Mouse (Mus musculus) kidney, embryonic 14.5 days (tissue): ENCODE results near the gene Actr3b. TPM values are rescaled to one million over a fixed set of nuclear protein-coding genes. Genes with fewer than 3 reads are reported as not detected.

ENCODE experiments used
- ATAC-seq: fragments of 200-750 bp; cut with Nextera tagmentation; 2 replicates; pipeline ENCODE4 v1.8.0; 2017; ENCODE audit warnings: moderate number of reproducible peaks, mild to moderate bottlenecking, moderate TSS enrichment, moderate library complexity; ENCODE audit not compliant: low FRiP score, low TSS enrichment
- H3K27ac ChIP-seq: fragments of 300-500 bp; sonication (generic); 2 replicates; pipeline ENCODE4 v1.5.1; 2014; ENCODE audit warnings: low read depth, mild to moderate bottlenecking, low read length, moderate library complexity, mixed read lengths
- H3K27me3 ChIP-seq: fragments of 300-500 bp; sonication (generic); 2 replicates; pipeline ENCODE4 v1.6.1; 2014; ENCODE audit warnings: mild to moderate bottlenecking, low read length; ENCODE audit not compliant: control insufficient read depth, insufficient read depth
- H3K36me3 ChIP-seq: fragments of 300-500 bp; sonication (generic); 2 replicates; pipeline ENCODE4 v1.6.1; 2014; ENCODE audit warnings: low read length, mixed read lengths; ENCODE audit not compliant: control insufficient read depth, insufficient read depth
- H3K4me1 ChIP-seq: fragments of 300-500 bp; sonication (generic); 2 replicates; pipeline ENCODE4 v1.6.1; 2014; ENCODE audit warnings: low read length, mixed read lengths; ENCODE audit not compliant: control insufficient read depth, insufficient read depth
- H3K4me2 ChIP-seq: fragments of 300-500 bp; sonication (generic); replicated peaks from 2 replicates; pipeline ENCODE4 v1.6.1; 2014; ENCODE audit warnings: low read depth, mild to moderate bottlenecking, low read length
- H3K4me3 ChIP-seq: fragments of 300-500 bp; sonication (generic); 2 replicates; pipeline ENCODE4 v1.5.1; 2014; ENCODE audit warnings: mild to moderate bottlenecking, low read length
- H3K9ac ChIP-seq: fragments of 300-500 bp; sonication (generic); 2 replicates; pipeline ENCODE4 v1.6.1; 2014; ENCODE audit warnings: low read depth, mild to moderate bottlenecking, low read length, moderate library complexity
- H3K9me3 ChIP-seq: fragments of 300-500 bp; sonication (generic); 2 replicates; pipeline ENCODE4 v1.6.1; 2016; ENCODE audit warnings: low read length; ENCODE audit not compliant: control insufficient read depth
- WGBS: fragments of 180-500 bp; shearing (Covaris S2); extraction: QIAGEN DNeasy Blood & Tissue Kit; methylation state at CpG from one replicate; pipeline ENCODE4 v1.1.7; 2014; 5-methylcytosine and 5-hydroxymethylcytosine counted together
- polyA plus RNA-seq: library from polyadenylated mRNA; unstranded; fragments of >200 nt; fragmentation: Nextera tagmentation; extraction: Ambion mirVana; gene quantifications from 2 replicates; pipeline ENCODE4 v1.2.1, GENCODE M21; 2014

The Actr3b gene
- polyA plus RNA-seq, 1 experiment from 2014 or later: 5.7 TPM

GRCm38 (mm10) chr5:25812922-25813321, 53.1 kb downstream of the Actr3b start:
- H3K9ac ChIP-seq: no peak overlapping the region
- no peak overlapping the region for H3K4me3 ChIP-seq
- WGBS: 74% methylated on average over 6 of the region's 6 CpGs
- ATAC-seq: no peak
- no peaks in the 10 kb centered on the region for H3K4me1 ChIP-seq
- no peaks in the 10 kb centered on the region for H3K36me3 ChIP-seq
- H3K4me2 ChIP-seq: no peak overlapping the region
- no peaks in the 10 kb centered on the region for H3K9me3 ChIP-seq
- H3K27me3 ChIP-seq: no peaks in the 10 kb centered on the region
- no peak overlapping the region for H3K27ac ChIP-seq

- no peak overlapping the region for H3K4me2 ChIP-seq
Measured at GRCm38 (mm10) chr5:25829308-25830094, 69.7 kb downstream of the Actr3b start.

GRCm38 (mm10) chr5:25830802-25831201, 71.0 kb downstream of the Actr3b start:
- Histone ChIP-seq H3K4me3 (no peak overlapping the region), H3K9ac (no peak overlapping the region), H3K36me3 (no peaks in the 10 kb centered on the region), H3K4me1 (no peaks in the 10 kb centered on the region), H3K27me3 (no peaks in the 10 kb centered on the region), H3K9me3 (no peaks in the 10 kb centered on the region), H3K27ac (no peak overlapping the region), H3K4me2 (no peak overlapping the region)
- ATAC-seq: no peak
- 69% methylated on average over 3 of the region's 3 CpGs for WGBS

More at GRCm38 (mm10) chr5:25829308-25830094, 69.7 kb downstream of the Actr3b start:
- ATAC-seq: no peak
- WGBS: 72% methylated on average over 16 of the region's 16 CpGs
- Histone ChIP-seq H3K27me3 (no peaks in the 10 kb centered on the region), H3K9ac (no peak overlapping the region), H3K9me3 (no peaks in the 10 kb centered on the region), H3K4me1 (no peaks in the 10 kb centered on the region), H3K36me3 (no peaks in the 10 kb centered on the region), H3K4me3 (no peak overlapping the region), H3K27ac (no peak overlapping the region)

GRCm38 (mm10) chr5:25831624-25832023, 71.8 kb downstream of the Actr3b start:
- ATAC-seq: peak; percentile 60; the same call in 1 of the 2 replicates
- Histone ChIP-seq H3K27ac (no peak overlapping the region), H3K9me3 (no peaks in the 10 kb centered on the region), H3K9ac (no peak overlapping the region), H3K27me3 (no peaks in the 10 kb centered on the region), H3K4me3 (no peak overlapping the region), H3K4me1 (no peaks in the 10 kb centered on the region), H3K4me2 (no peak overlapping the region), H3K36me3 (no peaks in the 10 kb centered on the region)
- 77% methylated on average over 5 of the region's 5 CpGs for WGBS

- ATAC-seq: no peak
Measured at GRCm38 (mm10) chr5:25839400-25839799, 79.6 kb downstream of the Actr3b start.

GRCm38 (mm10) chr5:25846558-25846957, 86.8 kb downstream of the Actr3b start:
- Histone ChIP-seq H3K4me1 (no peaks in the 10 kb centered on the region), H3K4me2 (no peak overlapping the region), H3K4me3 (no peak overlapping the region), H3K9ac (no peak overlapping the region), H3K36me3 (no peaks in the 10 kb centered on the region), H3K27me3 (no peaks in the 10 kb centered on the region), H3K27ac (no peak overlapping the region), H3K9me3 (no peaks in the 10 kb centered on the region)
- WGBS: 85% methylated on average over 6 of the region's 6 CpGs
- ATAC-seq: no peak

More at GRCm38 (mm10) chr5:25839400-25839799, 79.6 kb downstream of the Actr3b start:
- no peak overlapping the region for H3K27ac ChIP-seq
- 33% methylated on average over 4 of the region's 4 CpGs for WGBS
- no peaks in the 10 kb centered on the region for H3K9me3 ChIP-seq
- H3K36me3 ChIP-seq: no peaks in the 10 kb centered on the region
- H3K27me3 ChIP-seq: no peaks in the 10 kb centered on the region
- no peak overlapping the region for H3K4me2 ChIP-seq
- no peaks in the 10 kb centered on the region for H3K4me1 ChIP-seq
- no peak overlapping the region for H3K4me3 ChIP-seq
- no peak overlapping the region for H3K9ac ChIP-seq

GRCm38 (mm10) chr5:25847154-25847553, 87.4 kb downstream of the Actr3b start:
- Histone ChIP-seq H3K4me1 (no peaks in the 10 kb centered on the region), H3K9ac (no peak overlapping the region), H3K4me2 (no peak overlapping the region), H3K4me3 (no peak overlapping the region), H3K36me3 (no peaks in the 10 kb centered on the region), H3K27ac (no peak overlapping the region), H3K9me3 (no peaks in the 10 kb centered on the region), H3K27me3 (no peaks in the 10 kb centered on the region)
- WGBS: 90% methylated on average over 7 of the region's 7 CpGs
- no peak for ATAC-seq

GRCm38 (mm10) chr5:25848058-25848457, 88.3 kb downstream of the Actr3b start:
- no peaks in the 10 kb centered on the region for H3K4me1 ChIP-seq
- no peaks in the 10 kb centered on the region for H3K9me3 ChIP-seq
- WGBS: 57% methylated on average over 9 of the region's 9 CpGs
- H3K4me3 ChIP-seq: no peak overlapping the region
- ATAC-seq: peak; percentile 73; the same call in 1 of the 2 replicates
- no peak overlapping the region for H3K4me2 ChIP-seq
- H3K36me3 ChIP-seq: no peaks in the 10 kb centered on the region
- no peak overlapping the region for H3K9ac ChIP-seq
- no peaks in the 10 kb centered on the region for H3K27me3 ChIP-seq
- H3K27ac ChIP-seq: no peak overlapping the region

- H3K9ac ChIP-seq: no peak overlapping the region
- 78% methylated on average over 3 of the region's 3 CpGs for WGBS
- H3K36me3 ChIP-seq: no peaks in the 10 kb centered on the region
- no peak overlapping the region for H3K27ac ChIP-seq
- no peaks in the 10 kb centered on the region for H3K4me1 ChIP-seq
- H3K9me3 ChIP-seq: no peaks in the 10 kb centered on the region
- H3K4me2 ChIP-seq: no peak overlapping the region
- H3K27me3 ChIP-seq: no peaks in the 10 kb centered on the region
- no peak for ATAC-seq
- H3K4me3 ChIP-seq: no peak overlapping the region
Measured at GRCm38 (mm10) chr5:25866201-25866600, 106.4 kb downstream of the Actr3b start.
